Mouse (Mus musculus): Measurements from ENCODE around the gene Gpr75. TPM values are rescaled to one million over a fixed set of nuclear protein-coding genes. Genes with fewer than 3 reads are reported as not detected.

Gpr75 gene
- polyA plus RNA-seq (2015; fragmentation: Nextera tagmentation; extraction: Ambion mirVana), result not detected in 2 replicates

DNA sequence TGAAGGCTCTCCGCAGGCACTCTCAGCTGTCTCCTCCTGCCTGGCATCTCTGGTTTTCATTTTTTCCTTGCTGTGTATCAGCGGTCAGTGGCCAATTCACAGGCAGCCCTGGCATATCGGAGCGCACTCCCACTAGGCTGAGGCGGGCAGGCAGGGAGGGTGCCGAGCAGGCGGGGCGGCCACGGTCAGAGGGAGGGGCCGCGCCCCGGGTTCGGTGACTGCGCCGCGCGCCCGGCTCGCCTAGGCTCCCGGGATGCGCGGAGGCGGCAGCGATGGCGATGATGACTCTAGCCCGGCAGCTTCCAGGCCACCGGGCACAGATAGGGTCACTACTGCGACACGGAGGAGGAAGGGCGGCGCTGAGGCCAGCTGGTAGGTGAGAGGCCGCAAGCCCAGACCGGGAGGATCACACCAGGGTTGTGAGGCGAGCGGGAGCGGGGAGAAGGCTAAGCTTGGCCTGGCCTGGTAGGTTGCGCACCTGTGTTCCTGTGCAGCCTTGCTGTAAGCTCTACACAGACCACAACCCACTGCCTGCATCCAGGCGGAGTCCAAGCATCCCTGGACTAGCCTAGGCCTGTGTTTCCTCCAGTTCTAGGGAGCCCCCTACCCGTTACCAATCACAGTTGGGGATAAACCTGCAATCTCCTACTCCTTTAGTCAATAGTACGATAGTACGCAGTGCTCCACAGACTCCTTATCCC lies at the start of gene Gpr75, which contains the start of gene Asb3:
TSS of gene Gpr75 (plus strand) at position 188 of the 701 bp plus-strand sequence.
TSS of gene Asb3 (plus strand) at position 246 of the 701 bp plus-strand sequence.
- peaks cover 6% of the 10 kb centered on the region for H3K4me1 ChIP-seq (ENCODE audit: insufficient read depth)
- TF ChIP-seq EP300 (IDR thresholded peaks at IDR 0.05; ENCODE audit: low read depth) (no peak), CTCF (IDR thresholded peaks at IDR 0.05; ENCODE audit: low read depth) (no peak)
- peaks cover 4% of the 10 kb centered on the region; the same call in 1 of the 2 replicates for H3K36me3 ChIP-seq (replicated peaks; ENCODE audit: insufficient read depth, low read length)
- H3K4me2 ChIP-seq (ENCODE audit: low read depth, low read length), result peak within 1 kb of the TSS; percentile 59
- H3K27ac ChIP-seq (ENCODE audit: low read depth), result no peak within 1 kb of the TSS
- 0 out of 2 replicates have a peak within 1 kb of the TSS, but pooled peaks have one; percentile 30 for H3K9ac ChIP-seq (replicated peaks)
- WGBS (ENCODE audit: insufficient replicate concordance), result 8% methylated on average over 41 of the region's 41 CpGs
- DNase-seq (peak; percentile 51), ATAC-seq (peak; percentile 88)
- no peaks in the 10 kb centered on the region for H3K9me3 ChIP-seq (ENCODE audit: low read length)
- H3K4me3 ChIP-seq (ENCODE audit: low read depth, low read length), result peak within 1 kb of the TSS; percentile 34
- H3K27me3 ChIP-seq (ENCODE audit: insufficient read depth, low read length), result peaks cover 7% of the 10 kb centered on the region

DNA sequence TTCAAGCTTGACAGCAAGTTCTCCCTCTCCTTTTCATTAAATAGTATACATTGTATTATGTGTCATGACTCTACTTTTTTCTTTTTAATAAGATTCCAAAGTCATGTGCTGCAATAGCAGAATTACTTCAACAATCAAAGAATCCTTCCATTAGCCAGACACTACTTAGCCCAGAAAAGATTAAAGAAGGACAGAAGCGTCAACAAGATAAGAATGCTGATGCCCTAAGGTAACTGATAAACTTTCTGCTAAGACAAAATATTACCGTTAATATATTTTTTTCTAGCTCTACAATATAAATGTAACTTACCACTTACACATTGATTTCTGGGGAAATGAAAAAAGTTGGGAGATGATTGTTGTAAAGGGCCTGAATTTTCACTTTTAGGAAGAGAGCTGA lies 46.4 kb upstream of the Gpr75 start:
- WGBS (ENCODE audit: insufficient replicate concordance), result 74% methylated on average over 2 of the region's 2 CpGs
- peaks cover 39% of the 10 kb centered on the region for H3K36me3 ChIP-seq (replicated peaks; ENCODE audit: insufficient read depth, low read length)
- no peak overlapping the region for H3K4me2 ChIP-seq (ENCODE audit: low read depth, low read length)

DNA sequence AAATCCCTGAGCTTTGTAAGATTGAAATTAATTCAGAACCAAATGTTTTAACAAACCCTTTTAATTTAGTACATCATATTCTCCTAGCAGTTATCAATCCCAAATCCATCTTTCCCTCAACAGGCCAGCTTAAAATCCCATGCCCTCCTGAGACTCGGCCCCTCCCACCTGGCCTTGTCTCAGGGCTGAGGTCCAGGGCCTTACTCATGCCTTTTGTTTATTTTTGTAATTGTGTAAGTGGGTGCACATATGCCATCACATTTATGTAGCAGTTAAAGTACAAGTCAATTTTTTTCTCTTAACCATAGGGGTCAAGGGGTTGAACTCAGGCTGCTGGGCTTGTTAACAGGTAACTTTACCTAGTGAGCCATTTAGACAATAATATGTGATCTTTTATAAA lies 40.8 kb upstream of the Gpr75 start:
- WGBS (ENCODE audit: insufficient replicate concordance), result 72% methylated on average over 1 of the region's 1 CpGs
- no peaks in the 10 kb centered on the region for H3K27me3 ChIP-seq (ENCODE audit: insufficient read depth, low read length)

More for the DNA sequence above, 46.4 kb upstream of the Gpr75 start:
- Histone ChIP-seq H3K9ac (replicated peaks) (no peak overlapping the region), H3K4me1 (ENCODE audit: insufficient read depth) (no peaks in the 10 kb centered on the region), H3K27me3 (ENCODE audit: insufficient read depth, low read length) (no peaks in the 10 kb centered on the region), H3K9me3 (ENCODE audit: low read length) (no peaks in the 10 kb centered on the region), H3K27ac (ENCODE audit: low read depth) (no peak overlapping the region), H3K4me3 (ENCODE audit: low read depth, low read length) (no peak overlapping the region)
- ATAC-seq, result no peak
- TF ChIP-seq CTCF (IDR thresholded peaks at IDR 0.05; ENCODE audit: low read depth) (no peak), EP300 (IDR thresholded peaks at IDR 0.05; ENCODE audit: low read depth) (no peak)
- no peak for DNase-seq

DNA sequence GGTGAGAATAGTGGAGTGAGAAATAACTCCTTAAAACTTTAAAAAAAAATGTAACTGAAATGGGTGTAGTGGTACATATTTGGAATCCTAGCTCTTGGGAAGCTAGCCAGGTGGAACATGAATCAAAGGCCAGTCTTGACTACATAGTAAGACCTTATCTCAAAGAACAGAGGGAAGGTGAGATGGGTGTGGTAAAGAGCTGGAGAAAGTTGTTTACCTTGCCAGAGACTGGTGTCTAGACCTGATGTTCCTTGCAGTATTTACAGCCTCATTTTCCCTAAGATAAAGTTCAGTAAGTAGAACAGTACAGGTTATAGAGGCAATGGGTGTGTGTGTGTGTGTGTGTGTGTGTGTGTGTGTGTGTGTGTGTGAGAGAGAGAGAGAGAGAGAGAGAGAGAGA lies 12.7 kb upstream of the Gpr75 start:
- no peak overlapping the region for H3K27ac ChIP-seq (ENCODE audit: low read depth)
- no peak for DNase-seq
- no peak overlapping the region for H3K4me3 ChIP-seq (ENCODE audit: low read depth, low read length)
- no peaks in the 10 kb centered on the region for H3K9me3 ChIP-seq (ENCODE audit: low read length)
- TF ChIP-seq CTCF (IDR thresholded peaks at IDR 0.05; ENCODE audit: low read depth), result no peak
- TF ChIP-seq EP300 (IDR thresholded peaks at IDR 0.05; ENCODE audit: low read depth), result no peak
- H3K9ac ChIP-seq (replicated peaks), result no peak overlapping the region
- ATAC-seq, result no peak
- H3K4me2 ChIP-seq (ENCODE audit: low read depth, low read length), result no peak overlapping the region
- no peaks in the 10 kb centered on the region for H3K27me3 ChIP-seq (ENCODE audit: insufficient read depth, low read length)
- peaks cover 21% of the 10 kb centered on the region for H3K36me3 ChIP-seq (replicated peaks; ENCODE audit: insufficient read depth, low read length)
- H3K4me1 ChIP-seq (ENCODE audit: insufficient read depth), result no peaks in the 10 kb centered on the region

More for the DNA sequence above, 40.8 kb upstream of the Gpr75 start:
- H3K9me3 ChIP-seq (ENCODE audit: low read length), result no peaks in the 10 kb centered on the region
- ATAC-seq (peak; percentile 84), DNase-seq (peak; percentile 18)
- no peak overlapping the region for H3K27ac ChIP-seq (ENCODE audit: low read depth)
- TF ChIP-seq CTCF (IDR thresholded peaks at IDR 0.05; ENCODE audit: low read depth) (no peak), EP300 (IDR thresholded peaks at IDR 0.05; ENCODE audit: low read depth) (no peak)
- peaks cover 25% of the 10 kb centered on the region for H3K36me3 ChIP-seq (replicated peaks; ENCODE audit: insufficient read depth, low read length)
- no peak overlapping the region for H3K9ac ChIP-seq (replicated peaks)
- no peaks in the 10 kb centered on the region for H3K4me1 ChIP-seq (ENCODE audit: insufficient read depth)
- no peak overlapping the region for H3K4me3 ChIP-seq (ENCODE audit: low read depth, low read length)
- no peak overlapping the region for H3K4me2 ChIP-seq (ENCODE audit: low read depth, low read length)

DNA sequence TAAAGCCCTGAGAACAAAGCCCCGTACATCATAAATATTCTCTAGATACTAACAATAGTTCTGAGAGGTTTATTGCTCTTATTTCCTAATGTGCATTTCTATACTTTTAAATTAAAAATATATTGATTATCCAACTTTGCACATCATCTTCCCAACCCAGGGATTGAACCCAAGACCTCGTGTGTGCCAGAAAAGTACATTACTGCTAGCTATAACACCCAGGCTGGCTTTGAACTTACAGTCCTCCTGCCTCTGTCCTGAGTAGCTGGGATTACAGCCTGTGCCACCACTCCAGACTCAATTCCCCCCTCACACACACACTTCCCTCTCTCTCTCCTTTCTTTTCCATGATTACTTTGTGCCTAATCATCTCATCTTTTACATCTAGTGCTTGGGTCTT lies 3.0 kb downstream of the Gpr75 start:
- no peaks in the 10 kb centered on the region for H3K9me3 ChIP-seq (ENCODE audit: low read length)
- no peak overlapping the region for H3K4me2 ChIP-seq (ENCODE audit: low read depth, low read length)
- no peak overlapping the region for H3K4me3 ChIP-seq (ENCODE audit: low read depth, low read length)
- H3K27me3 ChIP-seq (ENCODE audit: insufficient read depth, low read length), result peaks cover 7% of the 10 kb centered on the region
- no peak overlapping the region for H3K9ac ChIP-seq (replicated peaks)
- DNase-seq (no peak), ATAC-seq (no peak)
- H3K27ac ChIP-seq (ENCODE audit: low read depth), result no peak overlapping the region
- 76% methylated on average over 2 of the region's 2 CpGs for WGBS (ENCODE audit: insufficient replicate concordance)
- peaks cover 6% of the 10 kb centered on the region for H3K4me1 ChIP-seq (ENCODE audit: insufficient read depth)
- H3K36me3 ChIP-seq (replicated peaks; ENCODE audit: insufficient read depth, low read length), result no peaks in the 10 kb centered on the region
- no peak for TF ChIP-seq CTCF (IDR thresholded peaks at IDR 0.05; ENCODE audit: low read depth)
- no peak for TF ChIP-seq EP300 (IDR thresholded peaks at IDR 0.05; ENCODE audit: low read depth)

DNA sequence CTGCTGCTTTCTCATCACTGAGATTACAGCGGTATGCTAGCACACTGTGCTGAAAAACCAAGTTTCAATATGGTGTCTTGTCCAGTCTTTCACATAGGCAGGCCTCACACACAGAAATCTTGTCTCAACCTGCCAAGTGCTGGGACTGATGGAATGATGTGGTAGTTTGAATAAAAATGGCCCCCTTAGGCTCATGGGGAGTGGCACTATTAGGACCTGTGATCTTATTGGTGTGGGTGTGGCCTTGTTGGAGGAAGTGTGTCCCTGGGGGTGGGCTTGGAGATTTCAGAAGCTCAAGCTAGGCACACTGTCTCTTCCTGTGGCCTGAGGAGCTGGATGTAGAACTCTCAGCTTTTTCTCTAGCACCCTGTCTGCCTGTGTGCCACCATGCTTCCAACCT lies 11.0 kb downstream of the Gpr75 start:
- TF ChIP-seq CTCF (IDR thresholded peaks at IDR 0.05; ENCODE audit: low read depth) (no peak), EP300 (IDR thresholded peaks at IDR 0.05; ENCODE audit: low read depth) (no peak)
- no peak overlapping the region for H3K9ac ChIP-seq (replicated peaks)
- H3K4me2 ChIP-seq (ENCODE audit: low read depth, low read length), result no peak overlapping the region
- H3K9me3 ChIP-seq (ENCODE audit: low read length), result no peaks in the 10 kb centered on the region
- H3K4me1 ChIP-seq (ENCODE audit: insufficient read depth), result no peaks in the 10 kb centered on the region
- DNase-seq (no peak), ATAC-seq (no peak)
- no peaks in the 10 kb centered on the region for H3K27me3 ChIP-seq (ENCODE audit: insufficient read depth, low read length)
- H3K36me3 ChIP-seq (replicated peaks; ENCODE audit: insufficient read depth, low read length), result no peaks in the 10 kb centered on the region
- WGBS (ENCODE audit: insufficient replicate concordance), result 76% methylated on average over 1 of the region's 1 CpGs
- H3K4me3 ChIP-seq (ENCODE audit: low read depth, low read length), result no peak overlapping the region
- H3K27ac ChIP-seq (ENCODE audit: low read depth), result no peak overlapping the region

All from liver, postnatal 0 days (tissue).